Mouse (Mus musculus): ENCODE measurements around the gene Olfr522. TPM values are rescaled to one million over a fixed set of nuclear protein-coding genes. Genes with fewer than 3 reads are reported as not detected.

Olfr522 gene
- not detected in 2 replicates for polyA plus RNA-seq (2014; fragmentation: Nextera tagmentation; extraction: Ambion mirVana)

- DNase-seq (ENCODE audit: low spot score) (no peak), ATAC-seq (replicated peaks; ENCODE audit: low FRiP score) (no peak)
- WGBS: 83% methylated on average over 7 of the region's 7 CpGs
- no peak within 1 kb of the TSS for H3K27ac ChIP-seq (ENCODE audit: low read depth, low read length)
- no peaks in the 10 kb centered on the region for H3K4me1 ChIP-seq (replicated peaks; ENCODE audit: control insufficient read depth, insufficient read depth, low read length)
- no peaks in the 10 kb centered on the region for H3K9me3 ChIP-seq (ENCODE audit: control insufficient read depth, low read length)
- H3K4me2 ChIP-seq: no peak within 1 kb of the TSS
- no peak within 1 kb of the TSS for H3K9ac ChIP-seq (ENCODE audit: low read depth, low read length)
- H3K27me3 ChIP-seq (replicated peaks; ENCODE audit: control insufficient read depth, insufficient read depth, low read length): no peaks in the 10 kb centered on the region
- no peaks in the 10 kb centered on the region for H3K36me3 ChIP-seq (ENCODE audit: control insufficient read depth, insufficient read depth, low read length)
- H3K4me3 ChIP-seq (ENCODE audit: low read depth, low read length): no peak within 1 kb of the TSS
Measured at GRCm38 (mm10) chr7:140164664-140165063, at the start of gene Olfr522. TSS of gene Olfr522 (minus strand) at chr7:140164764.

- no peaks in the 10 kb centered on the region for H3K27me3 ChIP-seq (replicated peaks; ENCODE audit: control insufficient read depth, insufficient read depth, low read length)
- ATAC-seq (replicated peaks; ENCODE audit: low FRiP score) (no peak), DNase-seq (ENCODE audit: low spot score) (no peak)
- no peak overlapping the region for H3K27ac ChIP-seq (ENCODE audit: low read depth, low read length)
- H3K4me2 ChIP-seq: no peak overlapping the region
- no peaks in the 10 kb centered on the region for H3K36me3 ChIP-seq (ENCODE audit: control insufficient read depth, insufficient read depth, low read length)
- H3K9me3 ChIP-seq (ENCODE audit: control insufficient read depth, low read length): no peaks in the 10 kb centered on the region
- H3K9ac ChIP-seq (ENCODE audit: low read depth, low read length): no peak overlapping the region
- H3K4me1 ChIP-seq (replicated peaks; ENCODE audit: control insufficient read depth, insufficient read depth, low read length): no peaks in the 10 kb centered on the region
- H3K4me3 ChIP-seq (ENCODE audit: low read depth, low read length): no peak overlapping the region
- WGBS: 79% methylated on average over 5 of the region's 5 CpGs
Measured at GRCm38 (mm10) chr7:140213841-140214240, 49.3 kb upstream of the Olfr522 start.

GRCm38 (mm10) chr7:140208677-140209076 lies 44.1 kb upstream of the Olfr522 start:
- ATAC-seq (replicated peaks; ENCODE audit: low FRiP score) (no peak), DNase-seq (ENCODE audit: low spot score) (no peak)
- H3K27ac ChIP-seq (ENCODE audit: low read depth, low read length): no peak overlapping the region
- no peaks in the 10 kb centered on the region for H3K27me3 ChIP-seq (replicated peaks; ENCODE audit: control insufficient read depth, insufficient read depth, low read length)
- no peak overlapping the region for H3K4me3 ChIP-seq (ENCODE audit: low read depth, low read length)
- H3K36me3 ChIP-seq (ENCODE audit: control insufficient read depth, insufficient read depth, low read length): no peaks in the 10 kb centered on the region
- WGBS: 76% methylated on average over 3 of the region's 3 CpGs
- no peaks in the 10 kb centered on the region; the same call in 1 of the 2 replicates for H3K4me1 ChIP-seq (replicated peaks; ENCODE audit: control insufficient read depth, insufficient read depth, low read length)
- no peaks in the 10 kb centered on the region for H3K9me3 ChIP-seq (ENCODE audit: control insufficient read depth, low read length)
- H3K4me2 ChIP-seq: no peak overlapping the region
- no peak overlapping the region for H3K9ac ChIP-seq (ENCODE audit: low read depth, low read length)

- Histone ChIP-seq H3K36me3 (ENCODE audit: control insufficient read depth, insufficient read depth, low read length) (no peaks in the 10 kb centered on the region), H3K27me3 (replicated peaks; ENCODE audit: control insufficient read depth, insufficient read depth, low read length) (no peaks in the 10 kb centered on the region), H3K4me2 (no peak overlapping the region), H3K4me3 (ENCODE audit: low read depth, low read length) (no peak overlapping the region), H3K27ac (ENCODE audit: low read depth, low read length) (no peak overlapping the region), H3K4me1 (replicated peaks; ENCODE audit: control insufficient read depth, insufficient read depth, low read length) (no peaks in the 10 kb centered on the region; the same call in 1 of the 2 replicates), H3K9ac (ENCODE audit: low read depth, low read length) (no peak overlapping the region), H3K9me3 (ENCODE audit: control insufficient read depth, low read length) (no peaks in the 10 kb centered on the region)
- DNase-seq (ENCODE audit: low spot score): no peak
- ATAC-seq (replicated peaks; ENCODE audit: low FRiP score): peak; percentile 80
- 34% methylated on average over 8 of the region's 8 CpGs for WGBS
Measured at GRCm38 (mm10) chr7:140208153-140208552, 43.6 kb upstream of the Olfr522 start.

- Histone ChIP-seq H3K4me2 (no peak overlapping the region), H3K4me3 (ENCODE audit: low read depth, low read length) (no peak overlapping the region), H3K9me3 (ENCODE audit: control insufficient read depth, low read length) (no peaks in the 10 kb centered on the region), H3K4me1 (replicated peaks; ENCODE audit: control insufficient read depth, insufficient read depth, low read length) (no peaks in the 10 kb centered on the region; the same call in 1 of the 2 replicates), H3K9ac (ENCODE audit: low read depth, low read length) (no peak overlapping the region), H3K27me3 (replicated peaks; ENCODE audit: control insufficient read depth, insufficient read depth, low read length) (no peaks in the 10 kb centered on the region), H3K36me3 (ENCODE audit: control insufficient read depth, insufficient read depth, low read length) (no peaks in the 10 kb centered on the region), H3K27ac (ENCODE audit: low read depth, low read length) (no peak overlapping the region)
- ATAC-seq (replicated peaks; ENCODE audit: low FRiP score): peak; percentile 22
- DNase-seq (ENCODE audit: low spot score): no peak
- 55% methylated on average over 3 of the region's 3 CpGs for WGBS
Measured at GRCm38 (mm10) chr7:140206904-140207303, 42.3 kb upstream of the Olfr522 start.

- no peaks in the 10 kb centered on the region for H3K36me3 ChIP-seq (ENCODE audit: control insufficient read depth, insufficient read depth, low read length)
- H3K4me2 ChIP-seq: no peak within 1 kb of the TSS
- ATAC-seq (replicated peaks; ENCODE audit: low FRiP score) (no peak), DNase-seq (ENCODE audit: low spot score) (no peak)
- no peak within 1 kb of the TSS for H3K27ac ChIP-seq (ENCODE audit: low read depth, low read length)
- H3K9me3 ChIP-seq (ENCODE audit: control insufficient read depth, low read length): no peaks in the 10 kb centered on the region
- H3K4me1 ChIP-seq (replicated peaks; ENCODE audit: control insufficient read depth, insufficient read depth, low read length): no peaks in the 10 kb centered on the region; the same call in 1 of the 2 replicates
- no peaks in the 10 kb centered on the region for H3K27me3 ChIP-seq (replicated peaks; ENCODE audit: control insufficient read depth, insufficient read depth, low read length)
- no peak within 1 kb of the TSS for H3K9ac ChIP-seq (ENCODE audit: low read depth, low read length)
- H3K4me3 ChIP-seq (ENCODE audit: low read depth, low read length): no peak within 1 kb of the TSS
Measured at GRCm38 (mm10) chr7:140205864-140206263, 41.3 kb upstream of the Olfr522 start, which contains the start of gene Olfr524. TSS of gene Olfr524 (minus strand) at chr7:140205964.

GRCm38 (mm10) chr7:140201090-140201489 lies 36.5 kb upstream of the Olfr522 start:
- H3K9ac ChIP-seq (ENCODE audit: low read depth, low read length): no peak overlapping the region
- DNase-seq (ENCODE audit: low spot score) (no peak), ATAC-seq (replicated peaks; ENCODE audit: low FRiP score) (peak; percentile 54; the same call in 1 of the 2 replicates)
- no peak overlapping the region for H3K4me3 ChIP-seq (ENCODE audit: low read depth, low read length)
- H3K36me3 ChIP-seq (ENCODE audit: control insufficient read depth, insufficient read depth, low read length): no peaks in the 10 kb centered on the region
- H3K27ac ChIP-seq (ENCODE audit: low read depth, low read length): no peak overlapping the region
- H3K4me2 ChIP-seq: no peak overlapping the region
- H3K27me3 ChIP-seq (replicated peaks; ENCODE audit: control insufficient read depth, insufficient read depth, low read length): no peaks in the 10 kb centered on the region
- H3K9me3 ChIP-seq (ENCODE audit: control insufficient read depth, low read length): no peaks in the 10 kb centered on the region
- H3K4me1 ChIP-seq (replicated peaks; ENCODE audit: control insufficient read depth, insufficient read depth, low read length): no peaks in the 10 kb centered on the region
- WGBS: 70% methylated on average over 4 of the region's 4 CpGs

GRCm38 (mm10) chr7:140196002-140196401 lies 31.4 kb upstream of the Olfr522 start:
- ATAC-seq (replicated peaks; ENCODE audit: low FRiP score): no peak
- Histone ChIP-seq H3K4me3 (ENCODE audit: low read depth, low read length) (no peak overlapping the region), H3K27ac (ENCODE audit: low read depth, low read length) (no peak overlapping the region), H3K9ac (ENCODE audit: low read depth, low read length) (no peak overlapping the region), H3K9me3 (ENCODE audit: control insufficient read depth, low read length) (no peaks in the 10 kb centered on the region), H3K27me3 (replicated peaks; ENCODE audit: control insufficient read depth, insufficient read depth, low read length) (no peaks in the 10 kb centered on the region), H3K4me1 (replicated peaks; ENCODE audit: control insufficient read depth, insufficient read depth, low read length) (no peaks in the 10 kb centered on the region), H3K4me2 (no peak overlapping the region), H3K36me3 (ENCODE audit: control insufficient read depth, insufficient read depth, low read length) (no peaks in the 10 kb centered on the region)
- no peak for DNase-seq (ENCODE audit: low spot score)
- WGBS: 75% methylated on average over 8 of the region's 8 CpGs

- H3K9ac ChIP-seq (ENCODE audit: low read depth, low read length): no peak overlapping the region
- H3K4me3 ChIP-seq (ENCODE audit: low read depth, low read length): no peak overlapping the region
- 85% methylated on average over 4 of the region's 4 CpGs for WGBS
- no peaks in the 10 kb centered on the region for H3K9me3 ChIP-seq (ENCODE audit: control insufficient read depth, low read length)
- H3K27me3 ChIP-seq (replicated peaks; ENCODE audit: control insufficient read depth, insufficient read depth, low read length): no peaks in the 10 kb centered on the region
- DNase-seq (ENCODE audit: low spot score) (no peak), ATAC-seq (replicated peaks; ENCODE audit: low FRiP score) (no peak)
- H3K36me3 ChIP-seq (ENCODE audit: control insufficient read depth, insufficient read depth, low read length): no peaks in the 10 kb centered on the region
- H3K4me2 ChIP-seq: no peak overlapping the region
- H3K4me1 ChIP-seq (replicated peaks; ENCODE audit: control insufficient read depth, insufficient read depth, low read length): no peaks in the 10 kb centered on the region
- no peak overlapping the region for H3K27ac ChIP-seq (ENCODE audit: low read depth, low read length)
Measured at GRCm38 (mm10) chr7:140194031-140194430, 29.5 kb upstream of the Olfr522 start.

All from liver, embryonic 11.5 days (tissue).